Mouse (Mus musculus) bone marrow, adult 2 months (tissue): Measurements from ENCODE around the gene Specc1l.

Source experiments
- CTCF ChIP-seq: fragments of 200-500 bp; IDR thresholded peaks from 2 replicates; pipeline ENCODE4 v1.5.1; 2011; ENCODE audit warnings: low read length, control low read depth; ENCODE audit not compliant: control insufficient read depth, insufficient read depth
- POLR2A ChIP-seq: fragments of 200-500 bp; IDR thresholded peaks from 2 replicates; pipeline ENCODE4 v1.6.1; 2011; ENCODE audit warnings: low read depth, mild to moderate bottlenecking, control low read depth, low read length, borderline replicate concordance; ENCODE audit not compliant: control insufficient read depth

- TF ChIP-seq CTCF: peak; percentile 52; the same call in 1 of the 2 replicates
- peak; percentile 30; the same call in 1 of the 2 replicates for TF ChIP-seq POLR2A
Observed at GRCm38 (mm10) chr10:75316908-75317761, 105.3 kb downstream of the Specc1l start.
